Mouse (Mus musculus): ENCODE data around the gene Bend7.

- TF ChIP-seq CTCF (IDR thresholded peaks at IDR 0.05; ENCODE audit: control insufficient read depth, insufficient read depth, insufficient read length) (no peak), MYOD1 (IDR thresholded peaks at IDR 0.05; ENCODE audit: control insufficient read depth, insufficient read length, low read depth) (no peak), FOSL1 (IDR thresholded peaks at IDR 0.05; ENCODE audit: insufficient read depth, low read length, poor library complexity, severe bottlenecking) (no peak), CEBPB (IDR thresholded peaks at IDR 0.05; ENCODE audit: low read depth) (no peak), USF1 (IDR thresholded peaks at IDR 0.05; ENCODE audit: low read depth) (no peak), MYOG (IDR thresholded peaks at IDR 0.05; ENCODE audit: control insufficient read depth, extremely low read depth, insufficient read length) (no peak), MAX (IDR thresholded peaks at IDR 0.05) (no peak)
These were observed 59.7 kb downstream of the Bend7 start for GRCm38 (mm10) chr2:4777291-4777690.

Data from C2C12 (cell line).